Mouse (Mus musculus): ENCODE data around the gene Nprl2. TPM values are rescaled to one million over a fixed set of nuclear protein-coding genes. Genes with fewer than 3 reads are reported as not detected.

The Nprl2 gene
- polyA plus RNA-seq (2012): 0.03 and 0.25 TPM in 2 replicates

DNA sequence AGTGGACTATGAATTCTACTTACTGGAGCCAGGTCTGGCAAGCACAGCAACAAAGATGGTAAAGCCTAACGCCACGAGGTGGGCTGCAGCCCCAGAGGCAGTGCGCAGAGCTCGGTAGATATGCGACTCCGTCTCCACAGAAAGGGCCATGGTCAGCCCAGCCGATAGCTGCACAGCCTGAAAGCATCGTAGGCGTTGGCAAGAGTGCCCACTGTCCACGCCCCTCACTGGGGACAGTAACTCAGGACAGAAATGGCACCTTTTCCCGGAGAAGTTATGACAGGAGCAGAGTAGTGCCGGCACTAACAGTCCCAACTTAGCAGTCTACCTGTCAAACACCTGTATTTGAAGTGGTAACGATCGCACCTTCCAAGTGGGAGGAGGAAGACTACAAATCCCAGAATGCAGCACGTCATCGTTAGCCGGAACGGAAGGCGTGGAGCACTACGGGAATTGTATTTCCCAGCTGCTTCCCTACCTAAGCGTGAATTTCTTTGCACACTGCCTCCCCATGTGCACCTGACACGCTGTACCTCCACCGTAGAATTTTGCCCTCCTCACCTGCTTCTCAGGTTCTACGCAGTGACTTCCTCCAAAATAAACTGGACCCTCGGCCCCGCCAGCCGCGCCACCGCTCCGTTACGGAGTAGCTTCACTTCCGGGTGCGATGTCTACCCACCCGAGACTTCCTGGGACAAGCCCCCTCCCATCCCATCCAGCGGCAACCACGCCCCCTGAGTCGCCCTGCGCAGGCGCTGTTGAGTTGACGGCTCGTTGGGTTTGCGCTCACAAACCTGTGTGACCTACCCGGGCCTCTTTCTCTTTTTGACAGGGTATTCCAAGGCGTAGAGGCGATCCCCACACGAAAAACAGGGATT, at the start of gene Nprl2, which contains the start of gene Cyb561d2:
Nprl2 (plus strand) TSS at position 753 of the 878 bp plus-strand sequence.
Cyb561d2 (minus strand) TSS at position 720 of the 878 bp plus-strand sequence.
- peaks cover 72% of the 10 kb centered on the region for H3K4me1 ChIP-seq (ENCODE audit: control insufficient read depth)
- peak within 1 kb of the TSS; percentile 84 for H3K4me3 ChIP-seq (replicated peaks)
- peaks cover 2% of the 10 kb centered on the region; the same call in 1 of the 2 replicates for H3K9me3 ChIP-seq (ENCODE audit: control insufficient read depth, low read length)
- H3K27me3 ChIP-seq (ENCODE audit: control insufficient read depth): no peaks in the 10 kb centered on the region
- TF ChIP-seq TAL1 (IDR thresholded peaks at IDR 0.05; ENCODE audit: low read length) (no peak), GATA1 (IDR thresholded peaks at IDR 0.05; ENCODE audit: low read length) (no peak)
- peaks cover 54% of the 10 kb centered on the region for H3K36me3 ChIP-seq (ENCODE audit: control insufficient read depth)

DNA sequence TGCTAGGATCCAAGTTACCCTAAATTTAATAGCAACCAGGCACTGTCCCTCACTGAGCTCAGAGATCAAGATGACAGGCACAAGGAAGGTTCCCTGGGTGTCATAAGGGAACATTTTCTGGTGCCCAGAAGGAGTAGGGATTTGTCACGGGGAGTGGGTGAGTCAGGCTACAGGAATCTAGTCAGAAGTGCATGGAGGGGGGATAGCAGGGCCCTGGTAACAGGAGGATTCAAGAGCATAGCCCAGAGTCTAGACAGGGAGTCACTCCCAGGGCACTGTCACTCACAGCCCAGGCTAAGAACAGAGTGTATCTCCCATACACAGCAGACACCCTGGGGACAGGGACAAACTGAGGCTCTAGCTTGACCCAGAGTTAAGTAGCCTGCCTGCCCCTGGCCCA, 48.5 kb upstream of the Nprl2 start:
- Histone ChIP-seq H3K4me1 (ENCODE audit: control insufficient read depth) (peaks cover 19% of the 10 kb centered on the region), H3K36me3 (ENCODE audit: control insufficient read depth) (no peaks in the 10 kb centered on the region), H3K27me3 (ENCODE audit: control insufficient read depth) (no peaks in the 10 kb centered on the region), H3K4me3 (replicated peaks) (no peak overlapping the region), H3K9me3 (ENCODE audit: control insufficient read depth, low read length) (no peaks in the 10 kb centered on the region)
- TF ChIP-seq GATA1 (IDR thresholded peaks at IDR 0.05; ENCODE audit: low read length) (no peak), TAL1 (IDR thresholded peaks at IDR 0.05; ENCODE audit: low read length) (no peak)

DNA sequence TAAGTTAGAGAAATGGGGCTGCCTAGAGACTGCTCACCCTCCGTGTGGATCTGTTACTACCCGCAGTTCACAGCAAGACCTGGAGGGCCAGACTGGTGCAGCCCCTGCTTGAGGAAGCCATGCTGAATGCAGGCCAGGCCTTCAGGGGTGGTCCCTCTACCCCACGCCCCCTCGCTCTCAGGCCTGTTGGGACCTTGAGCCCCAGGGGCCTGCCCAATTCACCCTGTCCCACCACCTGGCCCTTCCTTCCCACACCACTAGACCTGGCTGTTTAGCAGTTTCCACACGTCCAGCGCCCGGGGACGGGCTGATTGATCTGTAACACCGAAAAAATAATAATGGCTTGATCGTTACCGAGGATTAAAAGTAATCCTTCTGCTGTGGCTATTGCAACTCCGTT, 47.8 kb upstream of the Nprl2 start:
- Histone ChIP-seq H3K36me3 (ENCODE audit: control insufficient read depth) (no peaks in the 10 kb centered on the region), H3K4me3 (replicated peaks) (no peak overlapping the region), H3K4me1 (ENCODE audit: control insufficient read depth) (peaks cover 19% of the 10 kb centered on the region), H3K9me3 (ENCODE audit: control insufficient read depth, low read length) (no peaks in the 10 kb centered on the region), H3K27me3 (ENCODE audit: control insufficient read depth) (no peaks in the 10 kb centered on the region)
- TF ChIP-seq GATA1 (IDR thresholded peaks at IDR 0.05; ENCODE audit: low read length) (no peak), TAL1 (IDR thresholded peaks at IDR 0.05; ENCODE audit: low read length) (no peak)

DNA sequence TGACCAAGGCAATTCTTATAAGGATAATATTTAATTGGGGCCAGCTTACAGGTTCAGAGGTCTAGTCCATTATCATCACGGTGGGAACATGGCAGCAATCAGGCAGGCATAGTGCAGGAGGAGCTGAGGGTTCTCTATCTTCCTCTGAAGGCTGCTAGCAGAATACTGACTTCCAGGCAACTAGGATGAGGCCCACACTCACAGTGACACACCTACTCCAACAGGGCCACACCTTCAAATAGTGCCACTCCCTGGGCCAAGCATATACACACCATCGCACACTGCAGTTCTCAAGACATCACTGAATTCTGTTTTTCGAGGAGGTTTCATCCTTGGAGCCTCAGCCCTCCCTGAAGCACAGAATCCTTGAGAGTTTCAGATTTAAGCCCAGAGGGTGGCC, 45.7 kb upstream of the Nprl2 start:
- Histone ChIP-seq H3K36me3 (ENCODE audit: control insufficient read depth) (no peaks in the 10 kb centered on the region), H3K27me3 (ENCODE audit: control insufficient read depth) (no peaks in the 10 kb centered on the region), H3K4me1 (ENCODE audit: control insufficient read depth) (peaks cover 19% of the 10 kb centered on the region), H3K4me3 (replicated peaks) (no peak overlapping the region), H3K9me3 (ENCODE audit: control insufficient read depth, low read length) (no peaks in the 10 kb centered on the region)
- TF ChIP-seq GATA1 (IDR thresholded peaks at IDR 0.05; ENCODE audit: low read length) (no peak), TAL1 (IDR thresholded peaks at IDR 0.05; ENCODE audit: low read length) (no peak)

DNA sequence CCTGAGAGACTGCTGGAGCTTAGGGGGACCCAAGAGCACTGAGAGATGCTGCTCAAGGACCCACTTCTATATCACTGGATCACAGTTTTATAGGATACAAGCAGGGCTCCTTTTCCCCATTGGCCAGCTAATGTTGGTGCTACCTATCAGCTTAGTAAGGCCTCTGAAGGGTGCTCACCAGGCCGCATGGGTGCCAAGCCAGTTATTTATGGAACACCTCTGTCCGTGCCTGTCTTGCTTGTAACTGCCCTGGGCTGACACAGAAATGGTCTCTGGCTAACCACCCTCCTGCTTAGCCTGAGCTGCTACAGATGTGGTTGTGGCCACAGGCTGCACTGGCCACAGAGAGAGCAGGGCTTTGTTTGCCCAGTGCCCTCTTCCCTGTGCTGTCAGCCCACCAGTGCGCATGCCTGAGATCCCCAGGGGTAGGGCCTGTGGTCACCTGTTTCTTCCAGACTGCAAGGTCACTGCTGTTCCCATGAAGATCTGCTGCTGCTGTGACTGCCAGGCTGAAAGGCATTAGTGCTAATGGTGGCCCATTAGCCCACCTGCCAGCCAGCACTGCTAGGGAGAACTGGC, 41.2 kb upstream of the Nprl2 start:
- H3K27me3 ChIP-seq (ENCODE audit: control insufficient read depth): no peaks in the 10 kb centered on the region
- TF ChIP-seq TAL1 (IDR thresholded peaks at IDR 0.05; ENCODE audit: low read length): no peak
- no peak for TF ChIP-seq GATA1 (IDR thresholded peaks at IDR 0.05; ENCODE audit: low read length)
- no peaks in the 10 kb centered on the region for H3K36me3 ChIP-seq (ENCODE audit: control insufficient read depth)
- no peaks in the 10 kb centered on the region for H3K9me3 ChIP-seq (ENCODE audit: control insufficient read depth, low read length)
- peaks cover 16% of the 10 kb centered on the region for H3K4me1 ChIP-seq (ENCODE audit: control insufficient read depth)
- H3K4me3 ChIP-seq (replicated peaks): no peak overlapping the region

DNA sequence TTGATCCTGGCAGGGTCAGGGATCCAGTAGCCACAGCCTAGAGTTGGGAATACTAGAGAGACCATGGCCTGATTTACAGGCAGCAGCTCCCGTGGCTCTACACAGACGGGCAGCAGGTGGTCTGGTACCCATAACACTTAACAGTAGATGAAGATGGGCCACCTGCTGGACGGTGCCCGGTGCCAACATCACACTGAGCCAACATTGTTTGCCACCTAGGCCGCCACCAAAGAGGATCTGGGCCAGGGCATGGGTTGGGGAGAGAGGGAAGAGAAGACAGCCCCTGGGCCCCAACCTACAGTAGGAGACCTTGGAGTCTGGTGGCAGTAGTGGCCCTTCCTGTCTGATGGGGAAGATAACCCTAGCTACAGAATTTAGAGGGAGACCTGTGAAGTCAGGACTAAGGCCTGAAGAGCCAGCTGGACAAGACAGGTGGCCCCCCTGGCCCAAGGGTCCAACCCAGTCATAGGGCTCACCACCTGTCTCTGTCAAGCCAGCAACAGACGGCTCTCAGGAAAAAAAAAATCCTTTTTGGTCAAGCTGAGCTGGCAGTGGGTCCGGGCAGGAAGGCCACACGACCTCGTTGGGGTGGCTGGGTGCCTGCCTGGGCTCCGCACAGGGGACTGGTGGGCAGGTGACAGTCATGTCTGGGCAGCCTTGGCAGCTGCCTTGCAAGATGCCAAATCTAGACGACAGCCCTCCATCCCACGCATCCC, 39.7 kb upstream of the Nprl2 start:
- no peak for TF ChIP-seq GATA1 (IDR thresholded peaks at IDR 0.05; ENCODE audit: low read length)
- no peak for TF ChIP-seq TAL1 (IDR thresholded peaks at IDR 0.05; ENCODE audit: low read length)
- no peak overlapping the region for H3K4me3 ChIP-seq (replicated peaks)
- H3K4me1 ChIP-seq (ENCODE audit: control insufficient read depth): peaks cover 1% of the 10 kb centered on the region; the same call in 1 of the 2 replicates
- no peaks in the 10 kb centered on the region for H3K27me3 ChIP-seq (ENCODE audit: control insufficient read depth)
- H3K9me3 ChIP-seq (ENCODE audit: control insufficient read depth, low read length): no peaks in the 10 kb centered on the region
- no peaks in the 10 kb centered on the region for H3K36me3 ChIP-seq (ENCODE audit: control insufficient read depth)

DNA sequence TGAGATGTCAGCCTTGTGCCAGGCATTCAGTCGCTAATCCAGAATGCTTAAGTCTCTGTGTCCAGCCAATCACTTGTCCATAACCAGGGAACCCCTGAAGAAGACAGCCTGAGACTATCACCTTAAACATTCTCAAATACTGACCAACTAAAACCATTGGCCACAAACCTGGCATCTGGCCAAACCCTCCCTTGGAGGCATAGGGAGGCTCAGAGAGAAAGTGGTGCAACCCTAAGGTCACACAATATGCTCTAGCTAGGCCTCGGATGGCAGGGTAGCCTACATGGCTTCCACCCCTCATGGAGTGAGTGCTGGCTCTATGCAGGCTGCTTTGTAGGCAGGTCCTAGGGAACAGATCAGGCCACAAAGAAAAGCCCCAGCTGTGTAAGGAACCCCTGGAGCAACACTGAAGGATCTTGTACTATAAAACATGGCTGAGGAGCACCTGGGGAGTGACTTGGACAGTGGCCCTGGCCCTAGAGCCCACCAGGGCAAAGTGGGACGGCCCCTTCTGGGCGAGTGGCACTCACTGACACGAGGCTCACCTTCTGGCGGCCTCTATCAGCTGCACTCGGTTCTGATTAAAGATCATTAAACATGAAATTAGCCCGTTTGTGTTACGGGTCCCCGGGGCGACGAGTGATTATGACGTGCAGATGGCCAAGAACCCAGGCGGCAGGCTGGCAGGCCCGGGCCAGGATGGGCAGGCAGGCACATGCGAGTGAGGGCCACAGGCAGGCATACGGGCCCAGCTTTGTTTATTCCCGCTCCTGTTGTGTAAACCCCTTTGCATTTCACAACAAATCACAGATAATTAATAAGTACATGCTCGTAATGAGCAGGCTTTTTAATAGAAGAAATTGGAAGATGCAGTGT, 37.1 kb upstream of the Nprl2 start:
- no peaks in the 10 kb centered on the region for H3K27me3 ChIP-seq (ENCODE audit: control insufficient read depth)

DNA sequence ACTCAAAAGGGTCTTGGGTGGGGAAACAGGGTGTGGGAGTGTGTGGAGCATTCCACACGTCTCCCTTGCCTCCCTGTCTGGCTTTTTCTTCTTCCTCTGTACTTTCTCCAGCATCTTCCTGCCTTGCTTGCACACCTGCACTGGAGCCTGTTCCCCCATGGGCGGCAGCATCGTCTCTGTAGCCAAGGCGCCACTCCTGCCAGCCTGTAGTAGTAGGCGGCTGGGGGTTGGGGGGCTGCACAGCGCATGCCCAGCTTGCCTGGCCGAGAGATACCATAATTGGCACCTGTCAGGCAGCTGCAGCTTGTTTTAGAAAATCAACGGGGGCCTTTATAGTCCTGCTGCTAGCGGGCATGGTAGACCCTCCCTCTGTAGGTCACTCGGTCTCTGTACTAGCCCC, 33.8 kb upstream of the Nprl2 start:
- TF ChIP-seq GATA1 (IDR thresholded peaks at IDR 0.05; ENCODE audit: low read length): no peak
- no peak for TF ChIP-seq TAL1 (IDR thresholded peaks at IDR 0.05; ENCODE audit: low read length)
- Histone ChIP-seq H3K9me3 (ENCODE audit: control insufficient read depth, low read length) (no peaks in the 10 kb centered on the region), H3K4me1 (ENCODE audit: control insufficient read depth) (no peaks in the 10 kb centered on the region), H3K27me3 (ENCODE audit: control insufficient read depth) (no peaks in the 10 kb centered on the region), H3K36me3 (ENCODE audit: control insufficient read depth) (no peaks in the 10 kb centered on the region), H3K4me3 (replicated peaks) (no peak overlapping the region)

More for the DNA sequence above, 37.1 kb upstream of the Nprl2 start:
- no peaks in the 10 kb centered on the region for H3K9me3 ChIP-seq (ENCODE audit: control insufficient read depth, low read length)
- TF ChIP-seq GATA1 (IDR thresholded peaks at IDR 0.05; ENCODE audit: low read length): no peak
- TF ChIP-seq TAL1 (IDR thresholded peaks at IDR 0.05; ENCODE audit: low read length): no peak
- no peak overlapping the region for H3K4me3 ChIP-seq (replicated peaks)
- no peaks in the 10 kb centered on the region for H3K36me3 ChIP-seq (ENCODE audit: control insufficient read depth)
- H3K4me1 ChIP-seq (ENCODE audit: control insufficient read depth): no peaks in the 10 kb centered on the region
